Mouse (Mus musculus) erythroblast, embryonic 14.5 days (primary cell): Measurements from ENCODE around the gene Coq4. TPM values are rescaled to one million over a fixed set of nuclear protein-coding genes. Genes with fewer than 3 reads are reported as not detected.

ENCODE experiments used
- H3K27me3 ChIP-seq: 2 replicates; pipeline ENCODE4 v1.6.1; 2012; ENCODE audit warnings: inconsistent platforms; ENCODE audit not compliant: control insufficient read depth
- H3K36me3 ChIP-seq: 2 replicates; pipeline ENCODE4 v1.6.1; 2012; ENCODE audit warnings: mild to moderate bottlenecking, inconsistent platforms; ENCODE audit not compliant: control insufficient read depth
- H3K4me1 ChIP-seq: 2 replicates; pipeline ENCODE4 v1.6.1; 2012; ENCODE audit warnings: inconsistent platforms; ENCODE audit not compliant: control insufficient read depth
- H3K4me3 ChIP-seq: replicated peaks from 2 replicates; pipeline ENCODE3; 2012; ENCODE audit warnings: moderate library complexity, mild to moderate bottlenecking, inconsistent platforms
- H3K9me3 ChIP-seq: 2 replicates; pipeline ENCODE4 v1.6.1; 2012; ENCODE audit warnings: low read length, inconsistent platforms, mixed read lengths; ENCODE audit not compliant: control insufficient read depth
- GATA1 ChIP-seq: IDR thresholded peaks from 2 replicates; pipeline ENCODE4 v1.6.1; 2012; ENCODE audit warnings: low read length, inconsistent platforms, mixed read lengths
- TAL1 ChIP-seq: IDR thresholded peaks from 3 replicates; pipeline ENCODE4 v1.6.1; 2012; ENCODE audit warnings: low read length, inconsistent platforms, mixed read lengths
- polyA plus RNA-seq: library from polyadenylated mRNA; stranded (reverse); fragments of >175 nt; gene quantifications from 2 replicates; pipeline ENCODE4 v1.2.3, GENCODE M21; 2012

The Coq4 gene
- 4.5 and 6.0 TPM in 2 replicates for polyA plus RNA-seq

DNA sequence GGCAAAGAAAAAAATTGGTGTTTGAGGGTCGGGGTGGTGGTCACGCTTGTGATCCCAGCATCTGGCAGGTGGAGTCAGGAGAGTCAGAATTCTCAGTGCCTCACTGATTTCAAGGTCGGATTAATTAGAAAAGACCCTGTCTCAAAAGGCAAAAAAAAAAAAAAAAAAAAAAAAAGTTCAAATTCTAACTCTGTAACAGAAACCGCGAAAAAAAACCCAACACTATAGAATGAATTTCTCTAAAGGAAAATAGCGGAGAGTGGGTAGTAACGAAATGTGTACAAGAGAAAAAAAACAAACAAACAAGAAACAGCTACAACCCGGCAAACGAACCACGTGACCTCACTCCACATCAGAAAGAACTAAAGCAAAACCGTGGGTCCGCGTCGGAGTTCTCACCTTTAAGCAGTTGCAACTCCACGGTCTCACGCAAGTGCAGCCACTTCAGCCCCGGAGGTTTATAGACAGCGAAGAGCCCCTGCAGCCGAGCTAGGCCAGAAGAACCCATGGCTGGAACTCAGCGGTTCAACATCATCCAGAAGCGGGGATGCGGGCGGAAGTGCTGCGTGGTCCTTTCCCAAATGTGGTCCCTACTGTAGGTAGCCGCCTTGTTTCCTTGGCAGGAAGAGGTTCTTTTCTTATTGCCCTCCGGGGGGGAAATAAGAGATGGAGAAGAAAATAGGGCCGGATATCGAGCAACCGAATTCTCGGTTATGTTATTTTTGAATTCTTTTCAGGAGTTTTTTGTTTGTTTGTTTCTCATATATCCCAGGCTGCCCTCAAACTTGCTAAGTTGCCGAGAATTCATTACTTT lies at the start of gene Coq4:
Gene Coq4 (plus strand): TSS at position 390 of the 814 bp plus-strand sequence.
- peak within 1 kb of the TSS; percentile 81 for H3K4me3 ChIP-seq
- H3K4me1 ChIP-seq = peaks cover 25% of the 10 kb centered on the region
- H3K27me3 ChIP-seq = no peaks in the 10 kb centered on the region
- no peak for TF ChIP-seq GATA1
- no peak for TF ChIP-seq TAL1
- peaks cover 58% of the 10 kb centered on the region for H3K36me3 ChIP-seq
- no peaks in the 10 kb centered on the region; the same call in 1 of the 2 replicates for H3K9me3 ChIP-seq

DNA sequence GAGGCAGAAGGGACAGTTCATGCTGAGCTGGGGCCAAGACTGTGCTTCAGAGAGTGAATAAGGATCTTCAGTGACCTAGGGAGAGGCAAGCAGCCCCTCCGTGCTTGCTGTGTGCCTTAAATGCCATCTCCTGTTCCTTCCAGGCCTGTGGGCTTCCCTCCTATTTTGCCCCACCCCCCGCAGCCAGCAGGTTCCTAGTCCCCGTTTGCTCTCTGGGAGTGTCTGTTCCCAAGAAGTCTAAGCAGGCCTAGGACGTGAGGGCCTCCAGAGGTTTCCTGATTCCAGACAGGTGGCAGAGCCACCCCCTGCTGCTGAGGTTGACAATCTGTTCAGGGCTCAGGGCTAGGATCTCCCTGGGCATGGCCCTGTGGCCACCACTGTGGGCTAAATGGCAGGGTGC lies 48.5 kb upstream of the Coq4 start:
- Histone ChIP-seq H3K4me1 (no peaks in the 10 kb centered on the region), H3K36me3 (peaks cover 62% of the 10 kb centered on the region), H3K9me3 (no peaks in the 10 kb centered on the region), H3K4me3 (no peak overlapping the region), H3K27me3 (no peaks in the 10 kb centered on the region)
- TF ChIP-seq GATA1 (no peak), TAL1 (no peak)

DNA sequence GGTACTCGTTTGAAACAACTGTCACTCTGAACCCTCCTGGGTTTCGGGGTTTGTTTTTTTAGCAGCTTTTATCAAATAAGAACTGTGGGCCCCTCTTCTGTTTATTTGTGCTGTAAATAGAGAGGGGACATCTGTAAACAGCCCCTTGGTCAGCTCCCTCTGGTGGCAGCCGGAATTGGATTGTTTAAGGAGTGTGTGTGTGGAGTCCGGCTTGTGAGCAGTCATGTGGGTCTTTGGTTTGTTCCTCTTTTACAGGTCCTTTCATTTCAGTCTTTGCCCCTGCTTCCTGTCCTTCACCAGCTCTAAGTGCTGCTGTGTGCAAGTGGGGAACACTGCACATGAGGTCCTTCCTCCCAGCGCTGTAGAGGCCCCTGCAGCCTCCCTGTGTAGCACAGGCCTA lies 47.9 kb upstream of the Coq4 start:
- H3K36me3 ChIP-seq = peaks cover 56% of the 10 kb centered on the region
- H3K27me3 ChIP-seq = no peaks in the 10 kb centered on the region
- no peak for TF ChIP-seq GATA1
- no peak for TF ChIP-seq TAL1

GRCm38 (mm10) chr2:29741207-29741606 lies 46.1 kb upstream of the Coq4 start:
- Histone ChIP-seq H3K4me3 (no peak overlapping the region), H3K36me3 (peaks cover 39% of the 10 kb centered on the region), H3K9me3 (no peaks in the 10 kb centered on the region), H3K4me1 (no peaks in the 10 kb centered on the region), H3K27me3 (peaks cover 15% of the 10 kb centered on the region)
- TF ChIP-seq GATA1 (no peak), TAL1 (no peak)

More for the DNA sequence above, 47.9 kb upstream of the Coq4 start:
- H3K9me3 ChIP-seq = no peaks in the 10 kb centered on the region
- no peak overlapping the region for H3K4me3 ChIP-seq
- no peaks in the 10 kb centered on the region for H3K4me1 ChIP-seq

DNA sequence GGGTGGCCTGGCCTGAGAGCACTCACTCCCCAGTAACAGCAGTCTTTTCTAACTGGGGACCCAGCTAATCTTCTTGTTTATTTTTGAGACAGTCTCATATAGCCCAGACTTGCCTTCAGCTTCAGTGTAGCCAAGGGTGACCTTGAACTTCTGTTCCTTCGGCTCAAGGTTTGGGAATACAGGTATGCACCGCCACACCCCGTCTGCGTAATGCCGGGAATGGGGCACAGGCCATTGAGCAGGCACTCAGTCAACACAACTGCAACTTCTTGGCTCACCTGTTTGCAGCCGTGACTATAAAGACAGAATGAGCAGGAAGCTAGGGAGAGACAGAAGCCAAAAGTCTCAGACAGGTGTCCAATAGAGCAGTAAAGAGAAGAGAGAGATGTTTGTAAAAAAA lies 43.0 kb upstream of the Coq4 start:
- Histone ChIP-seq H3K4me3 (no peak overlapping the region), H3K4me1 (no peaks in the 10 kb centered on the region), H3K27me3 (peaks cover 44% of the 10 kb centered on the region), H3K9me3 (no peaks in the 10 kb centered on the region; the same call in 1 of the 2 replicates), H3K36me3 (peaks cover 10% of the 10 kb centered on the region)
- TF ChIP-seq TAL1 = no peak
- TF ChIP-seq GATA1 = no peak

GRCm38 (mm10) chr2:29747188-29747782 lies 40.0 kb upstream of the Coq4 start:
- peaks cover 71% of the 10 kb centered on the region for H3K27me3 ChIP-seq
- H3K9me3 ChIP-seq = peaks cover 3% of the 10 kb centered on the region
- TF ChIP-seq GATA1 (no peak), TAL1 (no peak)
- H3K4me3 ChIP-seq = no peak overlapping the region
- H3K36me3 ChIP-seq = no peaks in the 10 kb centered on the region
- no peaks in the 10 kb centered on the region for H3K4me1 ChIP-seq

DNA sequence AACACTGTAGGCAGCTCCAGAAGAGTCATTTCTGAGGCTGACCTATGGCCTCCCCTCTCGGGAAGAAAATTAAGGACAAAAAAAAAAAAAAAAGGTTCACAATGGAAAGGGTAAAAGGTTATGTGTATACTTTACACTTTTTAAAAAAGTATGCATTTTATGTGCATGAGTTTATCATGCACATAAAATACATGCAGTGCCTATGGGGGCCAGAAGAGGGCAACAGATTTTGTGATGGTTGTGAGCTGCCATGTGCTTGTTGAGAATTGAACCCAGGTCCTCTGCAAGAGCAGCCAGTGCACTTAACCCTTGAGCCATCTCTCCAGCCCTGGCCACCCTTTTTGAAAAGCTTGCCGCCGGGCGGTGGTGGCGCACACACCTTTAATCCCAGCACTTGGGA lies 39.4 kb upstream of the Coq4 start:
- Histone ChIP-seq H3K4me1 (no peaks in the 10 kb centered on the region), H3K27me3 (peaks cover 77% of the 10 kb centered on the region), H3K36me3 (no peaks in the 10 kb centered on the region), H3K4me3 (no peak overlapping the region), H3K9me3 (peaks cover 6% of the 10 kb centered on the region)
- TF ChIP-seq TAL1 (no peak), GATA1 (no peak)

GRCm38 (mm10) chr2:29748499-29748898 lies 38.8 kb upstream of the Coq4 start:
- peaks cover 83% of the 10 kb centered on the region for H3K27me3 ChIP-seq
- no peaks in the 10 kb centered on the region for H3K4me1 ChIP-seq
- no peak overlapping the region for H3K4me3 ChIP-seq
- H3K36me3 ChIP-seq = no peaks in the 10 kb centered on the region
- TF ChIP-seq GATA1 (no peak), TAL1 (no peak)
- H3K9me3 ChIP-seq = peaks cover 6% of the 10 kb centered on the region

- no peaks in the 10 kb centered on the region for H3K36me3 ChIP-seq
- H3K9me3 ChIP-seq = peaks cover 6% of the 10 kb centered on the region
- no peaks in the 10 kb centered on the region for H3K4me1 ChIP-seq
- H3K4me3 ChIP-seq = peak within 1 kb of the TSS; percentile 17
- TF ChIP-seq TAL1 = no peak
- TF ChIP-seq GATA1 = no peak
- H3K27me3 ChIP-seq = peaks cover 73% of the 10 kb centered on the region
Observed at GRCm38 (mm10) chr2:29751497-29751896, 35.8 kb upstream of the Coq4 start, which contains the start of gene Gm13420. Gm13420 (minus strand) TSS chr2:29751685.
